Mouse (Mus musculus): ENCODE data around the gene E030018B13Rik.

E030018B13Rik gene

GRCm38 (mm10) chr7:63914891-63915290 is 1.8 kb upstream of the E030018B13Rik start:
- DNase-seq (ENCODE audit: low read depth, low spot score) = no peak

DNA sequence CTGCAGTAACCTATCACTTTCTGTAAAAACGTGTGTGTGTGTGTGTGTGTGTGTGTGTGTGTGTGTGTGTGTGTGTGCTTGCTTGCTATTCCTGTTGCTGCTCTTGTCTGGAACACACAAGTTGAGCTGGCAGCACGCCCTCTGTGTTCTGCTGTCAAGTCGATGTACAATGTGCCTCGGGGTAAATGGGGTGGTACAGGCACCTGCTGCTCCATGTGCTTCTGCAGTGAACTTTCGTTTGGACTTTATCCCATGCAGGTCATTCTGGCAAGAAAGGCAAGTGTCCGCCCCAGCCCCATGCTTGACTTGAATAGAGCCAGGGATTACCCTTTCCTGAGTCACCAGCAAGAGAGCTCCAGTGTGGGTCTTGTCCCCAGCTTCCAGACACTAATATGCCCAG is 1.0 kb downstream of the E030018B13Rik start:
- DNase-seq (ENCODE audit: low read depth, low spot score) = no peak

DNA sequence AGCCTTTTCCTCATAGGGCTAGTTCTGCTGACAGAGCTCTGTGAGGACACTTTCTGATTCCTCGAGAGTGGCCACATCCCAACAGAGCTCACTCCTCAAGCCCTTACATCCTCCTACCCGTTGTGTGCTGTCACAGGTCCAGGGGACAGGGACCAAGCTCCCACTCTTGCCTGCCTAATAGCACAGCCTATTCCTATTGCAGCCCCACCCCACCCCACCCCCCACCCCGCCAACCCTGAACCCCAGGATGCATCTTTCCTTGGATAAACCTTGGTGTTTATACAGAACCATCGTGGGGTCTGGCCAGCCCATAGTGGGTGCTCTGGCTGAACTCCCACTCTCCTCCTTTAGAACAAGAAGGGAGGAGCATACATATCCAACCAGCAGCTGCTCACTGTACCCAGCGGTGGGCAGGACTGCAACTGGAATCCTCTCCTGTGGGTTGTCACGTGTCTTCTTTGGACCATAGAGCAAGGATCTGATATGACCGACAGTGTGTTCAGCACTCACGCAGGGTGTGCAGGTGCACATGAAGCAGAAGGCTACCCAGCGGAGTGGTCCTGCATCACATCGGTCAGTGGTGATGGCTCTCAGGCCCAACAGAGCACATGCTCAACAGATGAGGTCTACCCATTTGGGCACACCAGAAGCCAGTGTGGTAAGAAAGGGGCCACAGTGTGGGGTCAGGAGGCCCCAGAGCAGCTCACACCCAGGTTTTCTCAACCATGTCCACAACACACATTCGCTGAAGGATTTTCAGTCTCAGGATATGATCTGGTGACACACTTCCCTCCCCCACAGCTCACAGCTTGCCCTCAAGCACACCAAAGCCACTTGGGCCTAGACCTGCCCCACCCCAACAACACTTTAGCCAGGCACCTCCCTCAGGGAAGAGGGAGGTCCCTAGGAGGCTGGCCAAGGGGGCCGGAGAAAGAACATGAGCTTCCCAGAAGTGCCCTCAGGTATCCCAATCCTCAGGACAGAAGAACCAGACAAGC is 2.4 kb downstream of the E030018B13Rik start:
- no peak for DNase-seq (ENCODE audit: low read depth, low spot score)

GRCm38 (mm10) chr7:63921909-63922562 is 5.4 kb downstream of the E030018B13Rik start:
- peak; percentile 56 for DNase-seq (ENCODE audit: low read depth, low spot score)

- no peak for DNase-seq (ENCODE audit: low read depth, low spot score)
These were observed 5.9 kb downstream of the E030018B13Rik start for GRCm38 (mm10) chr7:63922571-63922970.

- no peak for DNase-seq (ENCODE audit: low read depth, low spot score)
These were observed 6.3 kb downstream of the E030018B13Rik start for GRCm38 (mm10) chr7:63922975-63923374.

DNA sequence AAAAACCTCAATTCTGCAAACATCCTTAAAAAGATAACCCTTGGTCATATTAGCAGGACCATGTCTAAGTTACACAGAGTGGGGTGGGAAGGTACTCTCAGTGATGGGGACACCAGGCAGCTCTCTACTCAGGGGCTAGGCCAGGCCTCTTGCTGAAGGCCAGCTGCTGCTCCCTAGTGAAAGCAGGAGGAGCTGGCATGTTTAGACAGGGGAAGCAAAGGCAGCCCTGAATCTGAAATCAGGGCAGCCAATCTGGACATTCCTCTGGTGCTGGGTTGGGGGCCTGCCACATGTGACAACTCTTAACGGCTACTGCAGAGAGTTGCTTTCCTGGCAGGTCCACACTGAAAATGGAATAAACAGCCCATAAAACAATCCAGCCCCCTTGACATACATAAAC is 7.5 kb downstream of the E030018B13Rik start:
- no peak for DNase-seq (ENCODE audit: low read depth, low spot score)

DNA sequence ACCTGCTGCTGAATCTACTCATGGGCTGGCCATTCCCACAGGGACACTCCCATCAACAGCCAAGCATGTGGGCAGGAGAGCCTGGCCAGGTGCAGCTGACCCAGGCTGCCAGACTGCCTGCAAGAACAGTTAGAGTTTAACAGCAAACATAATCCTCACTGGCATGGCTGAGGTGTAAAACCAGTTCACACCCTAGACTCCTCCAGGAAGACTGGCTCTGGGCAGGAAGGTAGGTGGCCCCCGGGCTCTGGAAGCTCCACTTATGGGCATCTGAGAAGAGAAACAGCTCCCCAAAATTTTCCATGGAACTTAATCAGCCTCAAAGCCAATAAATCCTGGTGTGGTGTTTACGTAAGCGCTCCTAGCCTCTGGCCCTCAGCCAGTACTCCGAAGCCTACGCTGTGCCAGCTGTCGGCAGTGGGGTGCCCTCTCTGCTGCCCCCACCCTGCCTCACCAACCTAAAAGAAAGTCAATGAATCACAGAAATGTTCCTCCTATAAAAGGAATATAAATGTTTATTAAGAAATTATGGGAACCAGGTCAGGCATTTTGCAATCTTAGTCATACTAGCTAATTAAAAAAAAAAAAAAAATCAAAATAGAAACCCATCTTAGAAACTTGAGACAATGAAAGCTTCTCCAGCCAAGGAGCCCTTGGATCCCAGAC is 8.2 kb downstream of the E030018B13Rik start:
- DNase-seq (ENCODE audit: low read depth, low spot score) = no peak

GRCm38 (mm10) chr7:63925413-63926360 is 9.0 kb downstream of the E030018B13Rik start:
- peak; percentile 82 for DNase-seq (ENCODE audit: low read depth, low spot score)

GRCm38 (mm10) chr7:63926492-63926891 is 9.8 kb downstream of the E030018B13Rik start:
- no peak for DNase-seq (ENCODE audit: low read depth, low spot score)

DNA sequence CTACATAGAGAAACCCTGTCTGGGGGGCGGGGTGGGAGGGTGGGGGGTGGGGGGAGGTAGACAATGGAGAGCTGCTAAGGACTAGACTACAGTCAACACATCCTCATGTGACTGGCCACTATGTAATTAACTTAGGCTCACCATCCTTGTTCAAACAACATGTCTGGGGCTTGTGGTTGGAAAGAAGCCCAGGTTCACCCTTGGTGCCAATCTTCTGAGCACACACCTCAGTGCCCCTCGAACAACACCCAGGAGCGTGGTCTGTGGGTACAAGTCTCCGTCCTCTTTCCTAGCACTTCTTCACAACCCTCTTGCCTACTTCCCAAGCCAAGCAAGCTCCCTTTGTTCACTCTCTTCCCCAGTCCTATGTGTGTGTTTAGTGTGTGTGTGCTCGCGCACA is 10.5 kb downstream of the E030018B13Rik start:
- no peak for DNase-seq (ENCODE audit: low read depth, low spot score)

DNA sequence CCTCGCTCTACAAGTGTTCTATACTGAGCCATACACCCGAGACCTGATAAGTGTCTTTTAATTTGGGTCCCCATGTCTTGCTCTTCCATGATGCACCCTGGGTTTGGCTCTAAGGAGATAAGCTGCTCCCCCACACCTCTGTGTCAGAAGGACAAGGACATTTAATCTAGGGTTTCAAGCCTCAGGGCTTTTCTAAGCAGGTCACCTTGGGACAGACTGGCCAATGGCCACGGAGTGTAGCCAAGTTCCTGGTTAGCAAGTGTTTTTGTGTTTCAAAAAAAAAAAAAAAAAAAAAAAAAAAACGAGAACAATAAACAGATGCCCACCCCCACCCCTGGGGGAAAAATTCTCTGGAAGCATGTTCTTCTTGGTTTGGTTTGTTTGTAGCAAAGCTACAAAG is 12.4 kb downstream of the E030018B13Rik start:
- DNase-seq (ENCODE audit: low read depth, low spot score) = no peak

DNA sequence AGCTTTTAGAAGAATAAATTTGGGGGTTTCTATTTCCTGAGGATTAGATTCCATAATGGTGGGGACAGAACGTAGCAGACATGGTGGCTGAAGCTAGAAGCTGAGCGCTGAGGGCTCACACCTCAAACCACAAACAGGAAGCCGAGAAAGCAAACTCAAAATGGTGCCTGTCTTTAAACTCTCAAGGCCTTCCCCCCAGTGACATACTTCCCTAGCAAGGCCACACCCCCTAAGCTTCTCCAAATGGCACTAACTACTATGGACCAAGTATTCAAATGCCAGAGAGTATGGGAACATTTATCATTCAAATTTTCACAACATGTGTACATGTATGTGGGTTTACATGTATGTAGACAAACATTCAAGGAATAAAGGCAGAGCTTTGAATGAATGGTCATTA is 13.5 kb downstream of the E030018B13Rik start:
- DNase-seq (ENCODE audit: low read depth, low spot score) = peak; percentile 81

- no peak for DNase-seq (ENCODE audit: low read depth, low spot score)
These were observed 14.1 kb downstream of the E030018B13Rik start for GRCm38 (mm10) chr7:63930766-63931165.

DNA sequence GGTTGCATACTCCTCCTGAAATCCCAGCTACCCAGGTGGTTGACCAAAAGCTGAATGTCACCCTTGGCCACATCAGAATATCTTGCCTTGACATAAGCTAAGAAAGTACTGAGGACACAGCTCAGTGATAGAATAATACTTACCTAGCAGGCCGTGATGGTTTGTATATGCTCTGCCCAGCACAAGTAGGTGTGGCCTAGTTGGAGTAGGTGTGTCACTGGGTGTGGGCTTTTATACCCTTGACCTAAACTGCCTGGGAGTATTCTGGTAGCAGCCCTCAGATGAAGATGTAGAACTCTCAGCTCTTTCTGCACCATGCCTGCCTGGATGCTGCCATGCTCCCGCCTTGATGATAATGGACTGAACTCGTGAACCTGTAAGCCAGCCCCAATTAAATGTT is 15.8 kb downstream of the E030018B13Rik start:
- DNase-seq (ENCODE audit: low read depth, low spot score) = no peak

DNA sequence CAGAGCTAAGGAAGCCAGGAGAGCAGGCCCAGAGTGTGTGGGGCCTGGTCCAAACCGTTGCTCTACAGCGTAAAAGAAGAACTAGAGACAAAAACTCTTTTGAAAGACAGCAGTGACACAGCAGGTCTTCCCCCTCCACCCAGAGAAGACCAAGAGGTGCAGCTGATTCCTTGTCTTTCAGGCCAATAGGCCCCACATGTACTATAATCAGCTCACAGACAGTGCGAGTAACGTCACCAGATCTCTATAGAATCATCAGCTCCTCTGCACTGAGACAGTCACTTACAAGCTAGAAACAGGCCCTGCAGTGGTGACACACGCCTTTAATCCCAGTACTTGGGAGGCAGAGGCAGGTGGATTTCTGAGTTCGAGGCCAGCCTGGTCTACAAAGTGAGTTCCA is 17.2 kb downstream of the E030018B13Rik start:
- DNase-seq (ENCODE audit: low read depth, low spot score) = no peak

- DNase-seq (ENCODE audit: low read depth, low spot score) = no peak
These were observed 17.9 kb downstream of the E030018B13Rik start for GRCm38 (mm10) chr7:63934530-63934929.

GRCm38 (mm10) chr7:63935809-63936187 is 19.1 kb downstream of the E030018B13Rik start:
- DNase-seq (ENCODE audit: low read depth, low spot score) = no peak

GRCm38 (mm10) chr7:63936188-63936985 is 19.7 kb downstream of the E030018B13Rik start:
- DNase-seq (ENCODE audit: low read depth, low spot score) = peak; percentile 81

DNA sequence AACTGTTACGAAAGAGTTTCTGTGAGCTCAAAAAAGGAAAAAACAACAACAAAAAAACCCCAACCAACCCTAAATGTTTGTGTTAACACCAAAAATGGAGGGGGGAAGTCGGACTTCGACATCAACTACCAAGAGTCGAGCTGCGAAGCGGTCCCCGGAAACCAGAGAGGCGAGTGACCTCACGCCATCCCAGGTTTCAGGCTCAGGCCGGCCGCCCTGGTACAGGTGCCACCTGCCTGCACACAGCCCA is 20.3 kb downstream of the E030018B13Rik start:
- no peak for DNase-seq (ENCODE audit: low read depth, low spot score)
